Mouse (Mus musculus) bone marrow, adult 2 months (tissue): ENCODE results near the gene Gm28539. TPM values are rescaled to one million over a fixed set of nuclear protein-coding genes. Genes with fewer than 3 reads are reported as not detected.
"Not testable (repeated sequence)": the region's sequence is repeated elsewhere in the genome, so short reads cannot be mapped to it uniquely, and the experiment has no call there.

Experiments used
- H3K27ac ChIP-seq: fragments of 200-500 bp; 2 replicates; pipeline ENCODE4 v1.5.1; 2012; ENCODE audit warnings: low read depth, mild to moderate bottlenecking, control low read depth, inconsistent platforms, low read length; ENCODE audit not compliant: control insufficient read depth, poor library complexity, insufficient read depth
- H3K4me1 ChIP-seq: fragments of 200-500 bp; 2 replicates; pipeline ENCODE4 v1.6.1; 2011; ENCODE audit warnings: low read length; ENCODE audit not compliant: control insufficient read depth, insufficient read depth
- H3K4me3 ChIP-seq: fragments of 200-500 bp; replicated peaks from 2 replicates; pipeline ENCODE3; 2011; ENCODE audit warnings: mild to moderate bottlenecking, low read depth, low read length, control low read depth; ENCODE audit not compliant: control insufficient read depth
- CTCF ChIP-seq: fragments of 200-500 bp; IDR thresholded peaks from 2 replicates; pipeline ENCODE4 v1.5.1; 2011; ENCODE audit warnings: low read length, control low read depth; ENCODE audit not compliant: control insufficient read depth, insufficient read depth
- POLR2A ChIP-seq: fragments of 200-500 bp; IDR thresholded peaks from 2 replicates; pipeline ENCODE4 v1.6.1; 2011; ENCODE audit warnings: low read depth, mild to moderate bottlenecking, control low read depth, low read length, borderline replicate concordance; ENCODE audit not compliant: control insufficient read depth
- WGBS: fragments of 180-500 bp; shearing (Covaris S2); methylation state at CpG from one replicate; pipeline ENCODE4 v1.1.7; 2018; 5-methylcytosine and 5-hydroxymethylcytosine counted together
- polyA plus RNA-seq: library from polyadenylated mRNA; stranded (reverse); fragments of >200 nt; gene quantifications from 2 replicates; pipeline ENCODE4 v1.2.4, GENCODE M21; 2011; ENCODE audit warnings: low replicate concordance; ENCODE audit not compliant: missing spikeins, insufficient read depth, insufficient read length

The Gm28539 gene
- polyA plus RNA-seq, 1 experiment = not detected

GRCm38 (mm10) chr16:18829102-18829501 is 7.3 kb upstream of the Gm28539 start:
- WGBS = 84% methylated on average over 6 of the region's 6 CpGs
- no peak for TF ChIP-seq CTCF
- H3K4me3 ChIP-seq = no peak overlapping the region
- no peak overlapping the region for H3K27ac ChIP-seq
- no peaks in the 10 kb centered on the region for H3K4me1 ChIP-seq

- TF ChIP-seq POLR2A (no peak), CTCF (no peak)
- no peaks in the 10 kb centered on the region for H3K4me1 ChIP-seq
- WGBS = 80% methylated on average over 2 of the region's 2 CpGs
- H3K27ac ChIP-seq = no peak overlapping the region
- H3K4me3 ChIP-seq = no peak overlapping the region
These were observed 2.9 kb upstream of the Gm28539 start for GRCm38 (mm10) chr16:18833486-18833885.

- TF ChIP-seq POLR2A = no peak
- TF ChIP-seq CTCF = no peak
- Histone ChIP-seq H3K4me1 (no peaks in the 10 kb centered on the region), H3K4me3 (peak overlapping the region; percentile 90), H3K27ac (no peak overlapping the region)
- WGBS = 31% methylated on average over 3 of the region's 3 CpGs
These were observed 314 bp upstream of the Gm28539 start for GRCm38 (mm10) chr16:18836073-18836467.

- Histone ChIP-seq H3K27ac (no peak overlapping the region), H3K4me1 (no peaks in the 10 kb centered on the region), H3K4me3 (no peak overlapping the region)
These were observed 2.0 kb downstream of the Gm28539 start for GRCm38 (mm10) chr16:18838346-18838745.

GRCm38 (mm10) chr16:18846301-18846820 is 10.0 kb downstream of the Gm28539 start:
- WGBS = 86% methylated on average over 15 of the region's 15 CpGs
- no peak overlapping the region for H3K27ac ChIP-seq
- TF ChIP-seq POLR2A (no peak), CTCF (no peak)
- H3K4me1 ChIP-seq = no peaks in the 10 kb centered on the region
- H3K4me3 ChIP-seq = no peak overlapping the region

More at GRCm38 (mm10) chr16:18838346-18838745, 2.0 kb downstream of the Gm28539 start:
- no peak for TF ChIP-seq CTCF
- TF ChIP-seq POLR2A = no peak
- 88% methylated on average over 4 of the region's 4 CpGs for WGBS

- H3K4me1 ChIP-seq, H3K4me3 ChIP-seq, H3K27ac ChIP-seq: not testable (repeated sequence)
- 84% methylated on average over 16 of the region's 17 CpGs for WGBS
These were observed 13.3 kb downstream of the Gm28539 start for GRCm38 (mm10) chr16:18849521-18850190.

GRCm38 (mm10) chr16:18858551-18858950 is 22.2 kb downstream of the Gm28539 start:
- Histone ChIP-seq H3K4me1 (no peaks in the 10 kb centered on the region; the same call in 1 of the 2 replicates), H3K4me3 (no peak overlapping the region), H3K27ac (no peak overlapping the region)
- no peak for TF ChIP-seq POLR2A
- TF ChIP-seq CTCF = no peak

- H3K4me3 ChIP-seq = no peak overlapping the region
- H3K27ac ChIP-seq = no peak overlapping the region
- no peaks in the 10 kb centered on the region for H3K4me1 ChIP-seq
- WGBS = 70% methylated on average over 1 of the region's 1 CpGs
- TF ChIP-seq POLR2A (no peak), CTCF (no peak)
These were observed 23.8 kb downstream of the Gm28539 start for GRCm38 (mm10) chr16:18860186-18860585.

GRCm38 (mm10) chr16:18870495-18870894 is 34.1 kb downstream of the Gm28539 start:
- 60% methylated on average over 1 of the region's 1 CpGs for WGBS
- H3K27ac ChIP-seq, H3K4me3 ChIP-seq, H3K4me1 ChIP-seq: not testable (repeated sequence)
